Mouse (Mus musculus): ENCODE results near the gene Sox30. TPM values are rescaled to one million over a fixed set of nuclear protein-coding genes. Genes with fewer than 3 reads are reported as not detected.

The Sox30 gene
- 89.5 TPM for polyA plus RNA-seq (2014; fragmentation: Illumina TruSeq; extraction: RNeasy Lipid Tissue Mini Kit (QIAGEN cat#74804); ENCODE audit: low read depth, low replicate concordance)

DNA sequence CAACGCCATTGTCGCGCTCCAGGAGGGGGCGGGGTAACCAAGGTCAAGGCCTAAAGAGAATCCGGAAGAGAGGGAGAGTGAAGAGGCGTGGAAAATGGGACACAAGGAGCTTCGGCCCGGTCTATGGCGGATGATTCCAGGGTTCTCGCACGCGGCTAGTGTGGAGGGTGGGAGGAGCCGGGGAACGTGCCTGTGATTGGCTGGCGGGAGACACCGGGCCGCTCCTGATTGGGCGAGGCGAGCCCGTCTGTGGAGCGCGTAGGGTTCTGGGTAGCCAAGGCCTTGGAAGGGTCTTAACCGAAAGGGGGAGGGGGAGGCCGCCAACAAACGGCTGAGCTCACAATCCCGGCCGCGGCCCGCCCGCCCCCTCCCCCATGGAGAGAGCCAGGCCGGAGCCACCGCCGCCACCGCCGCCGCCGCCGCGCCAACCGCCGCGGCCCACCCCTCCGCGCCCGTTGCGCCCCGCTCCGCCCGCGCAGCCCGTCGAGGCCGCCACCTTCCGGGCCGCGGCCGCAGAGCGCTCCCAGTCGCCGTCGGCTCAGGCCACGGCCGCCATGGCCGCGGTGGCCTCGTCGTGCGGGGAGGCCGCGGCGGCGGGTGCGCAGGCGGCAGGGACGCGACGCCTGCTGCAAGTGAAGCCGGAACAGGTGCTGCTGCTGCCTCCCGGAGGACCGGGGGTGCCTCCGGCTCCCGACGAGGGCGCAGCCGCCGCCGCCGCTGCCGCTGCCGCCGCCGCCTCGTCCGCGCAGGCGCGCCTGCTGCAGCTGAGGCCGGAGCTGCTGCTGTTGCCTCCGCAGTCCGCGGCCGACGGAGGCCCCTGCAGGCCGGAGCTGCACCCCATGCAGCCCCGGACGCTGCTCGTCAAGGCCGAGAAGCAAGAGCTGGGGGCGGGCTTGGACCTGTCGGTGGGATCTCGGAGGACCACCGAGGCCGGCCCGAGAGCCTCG is at the start of gene Sox30:
Gene Sox30 (plus strand): TSS at position 365 of the 947 bp plus-strand sequence.

DNA sequence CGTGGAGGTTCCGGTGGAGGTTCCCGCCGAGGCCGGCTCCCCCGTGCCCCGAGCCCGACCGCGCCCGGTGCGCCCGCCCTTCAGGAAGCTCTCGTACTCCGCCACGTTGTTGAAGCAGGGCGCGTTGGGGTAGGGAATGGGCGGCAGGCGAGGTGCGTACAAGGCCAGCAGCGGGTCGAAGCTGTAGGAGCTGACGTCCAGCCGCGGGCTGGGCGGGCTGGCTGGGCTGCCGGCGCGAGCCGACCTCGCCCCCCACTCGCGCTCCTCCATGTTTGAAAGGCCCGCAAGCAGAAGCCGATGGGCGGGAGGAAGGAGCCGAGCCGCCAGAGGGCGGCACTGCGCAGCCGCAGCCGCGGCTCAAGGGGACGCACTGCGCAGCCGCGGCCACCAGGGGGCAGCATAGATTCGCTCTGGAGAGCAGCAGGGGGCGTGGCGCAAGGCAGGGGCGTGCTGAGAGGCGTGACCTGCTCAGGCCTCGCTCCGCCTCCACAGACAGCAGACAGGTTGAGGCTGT is 35.4 kb upstream of the Sox30 start, which contains the start of gene Lsm11:
Gene Lsm11 (minus strand): TSS at position 293 of the 514 bp plus-strand sequence.

DNA sequence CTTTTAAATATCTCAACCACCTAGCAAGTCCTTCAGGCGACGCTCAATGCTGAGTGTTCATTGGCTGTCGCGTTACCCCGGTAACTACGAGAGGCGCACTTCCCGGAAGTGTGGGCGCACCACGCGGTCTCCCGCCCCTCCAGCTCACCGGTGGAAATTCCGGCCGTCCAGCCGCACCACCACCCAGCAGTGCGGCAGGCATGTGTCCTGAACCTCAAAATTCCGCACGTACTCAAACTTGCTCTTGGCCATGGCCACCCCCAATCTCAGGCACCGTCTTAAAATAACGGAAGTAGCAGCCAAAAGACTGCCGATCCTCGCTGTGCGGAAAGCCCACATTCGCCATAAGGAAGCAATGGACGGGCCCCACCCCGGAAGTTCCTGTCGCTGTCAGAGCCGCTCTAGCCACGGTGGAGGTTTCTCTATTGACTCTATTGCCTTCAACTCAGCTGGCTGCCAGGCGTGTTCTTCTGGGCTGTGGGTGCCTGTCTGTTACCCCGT is 24.9 kb upstream of the Sox30 start, which contains the start of gene Thg1l:
Gene Thg1l (minus strand): TSS at position 368 of the 501 bp plus-strand sequence.

DNA sequence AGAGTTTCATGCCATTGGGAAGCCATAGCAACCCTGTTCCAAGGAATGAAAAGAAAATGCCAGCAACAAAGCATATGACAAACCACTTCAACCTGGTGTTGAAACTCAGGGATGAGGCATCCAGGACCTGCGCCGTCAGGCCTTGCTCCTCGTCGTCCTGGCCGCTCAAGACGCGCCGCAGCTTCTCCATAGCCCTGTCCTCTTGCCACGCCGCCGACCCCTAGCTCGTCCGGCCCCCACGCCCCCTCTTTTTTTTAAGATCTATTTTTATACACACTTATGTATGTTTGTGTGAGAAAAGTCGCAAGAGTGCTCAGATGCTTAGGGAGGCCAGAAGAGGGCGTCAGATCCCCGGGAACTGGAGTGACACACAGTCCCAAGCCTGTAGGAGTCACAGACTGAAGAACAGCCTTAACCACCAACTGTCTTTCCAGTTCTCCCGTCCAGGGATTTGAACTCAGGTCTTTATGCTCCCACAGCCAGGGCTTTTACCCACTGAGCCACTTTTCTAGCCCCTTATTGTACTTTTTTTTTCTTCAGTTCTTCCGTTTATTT is 72.1 kb downstream of the Sox30 start, which contains the start of gene Gm12166:
Gene Gm12166 (minus strand): TSS at position 217 of the 555 bp plus-strand sequence.

DNA sequence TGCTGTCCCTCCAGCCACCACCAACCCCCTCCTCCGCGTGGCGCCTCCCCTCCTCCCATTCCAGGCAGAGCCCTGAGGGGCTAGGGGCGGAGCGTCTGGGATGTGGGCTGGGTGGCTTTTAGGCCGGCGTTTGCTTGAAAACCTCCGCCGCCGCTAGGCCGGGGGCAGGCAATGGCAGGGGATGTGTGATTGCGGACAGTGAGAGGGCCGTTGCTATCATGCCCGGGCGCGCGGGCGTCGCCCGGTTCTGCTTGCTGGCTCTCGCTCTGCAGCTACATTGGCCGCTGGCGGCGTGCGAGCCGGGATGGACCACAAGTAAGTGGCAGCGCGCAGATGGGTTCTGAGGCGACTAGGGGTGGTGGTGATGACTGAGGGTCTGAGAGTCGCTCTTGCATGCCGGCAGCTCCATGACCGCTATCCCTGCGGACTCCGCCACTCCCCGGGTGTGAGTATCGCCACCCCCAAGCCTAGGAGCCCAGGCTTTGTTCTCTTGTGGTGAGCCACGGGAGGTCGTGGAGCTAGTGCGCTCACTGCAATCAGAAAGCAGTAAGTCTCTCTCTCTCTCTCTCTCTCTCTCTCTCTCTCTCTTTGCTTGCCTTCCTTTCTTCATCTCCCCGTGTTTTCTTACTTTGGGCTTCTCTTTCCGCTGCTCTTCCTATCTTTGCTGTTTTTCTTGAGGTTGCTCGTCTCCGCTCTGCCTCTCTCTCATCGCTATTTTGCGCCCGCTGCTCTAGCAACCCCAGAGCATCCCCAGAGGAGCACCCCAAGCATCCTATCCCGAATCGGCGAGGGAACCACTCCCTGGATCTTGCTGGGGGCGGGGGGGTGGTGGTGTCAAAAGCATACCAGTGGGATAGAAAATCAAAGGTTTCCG is 76.0 kb downstream of the Sox30 start, which contains the start of gene Adam19:
Gene Adam19 (plus strand): TSS at position 97 of the 874 bp plus-strand sequence.

Other genes starting within 250 kb of the Sox30 start
- gene Clint1, start 128.3 kb upstream of the Sox30 start, polyA plus RNA-seq (2014; fragmentation: Illumina TruSeq; extraction: RNeasy Lipid Tissue Mini Kit (QIAGEN cat#74804); ENCODE audit: low read depth, low replicate concordance), result 30.0 TPM
- 0.74 TPM for gene Lsm11, start 35.4 kb upstream of the Sox30 start, polyA plus RNA-seq (2014; fragmentation: Illumina TruSeq; extraction: RNeasy Lipid Tissue Mini Kit (QIAGEN cat#74804); ENCODE audit: low read depth, low replicate concordance)
- 14.9 TPM for gene Thg1l, start 24.8 kb upstream of the Sox30 start, polyA plus RNA-seq (2014; fragmentation: Illumina TruSeq; extraction: RNeasy Lipid Tissue Mini Kit (QIAGEN cat#74804); ENCODE audit: low read depth, low replicate concordance)
- 0.57 TPM for gene Gm12166, start 72.0 kb downstream of the Sox30 start, polyA plus RNA-seq (2014; fragmentation: Illumina TruSeq; extraction: RNeasy Lipid Tissue Mini Kit (QIAGEN cat#74804); ENCODE audit: low read depth, low replicate concordance)
- gene Adam19, start 75.7 kb downstream of the Sox30 start, polyA plus RNA-seq (2014; fragmentation: Illumina TruSeq; extraction: RNeasy Lipid Tissue Mini Kit (QIAGEN cat#74804); ENCODE audit: low read depth, low replicate concordance), result 0.53 TPM
- gene Nipal4, start 186.2 kb downstream of the Sox30 start, polyA plus RNA-seq (2014; fragmentation: Illumina TruSeq; extraction: RNeasy Lipid Tissue Mini Kit (QIAGEN cat#74804); ENCODE audit: low read depth, low replicate concordance), result not detected